Mouse (Mus musculus) lung, adult 2 months (tissue): ENCODE measurements around the gene Rcan2. TPM values are rescaled to one million over a fixed set of nuclear protein-coding genes. Genes with fewer than 3 reads are reported as not detected.

Experiments used
- DNase-seq: peaks from one replicate; pipeline ENCODE4 v3.0.0; 2022
- H3K4me1 ChIP-seq: fragments of 200-500 bp; 2 replicates; pipeline ENCODE4 v1.6.1; 2011; ENCODE audit warnings: low read length; ENCODE audit not compliant: control insufficient read depth, insufficient read depth
- H3K4me3 ChIP-seq: fragments of 200-500 bp; replicated peaks from 2 replicates; pipeline ENCODE3; 2011; ENCODE audit warnings: low read depth, mild to moderate bottlenecking, control low read depth, low read length; ENCODE audit errors: extremely low read depth
- CTCF ChIP-seq: fragments of 200-500 bp; IDR thresholded peaks from 2 replicates; pipeline ENCODE4 v1.5.1; 2011; ENCODE audit warnings: mild to moderate bottlenecking, low read length, control low read depth; ENCODE audit not compliant: insufficient read depth
- POLR2A ChIP-seq: fragments of 200-500 bp; IDR thresholded peaks from 2 replicates; pipeline ENCODE4 v1.6.1; 2011; ENCODE audit warnings: low read depth, mild to moderate bottlenecking, control low read depth, low read length, borderline replicate concordance; ENCODE audit errors: extremely low read depth
- WGBS: fragments of 180-500 bp; shearing (Covaris S2); methylation state at CpG from one replicate; pipeline ENCODE4 v1.1.7; 2018; 5-methylcytosine and 5-hydroxymethylcytosine counted together
- polyA plus RNA-seq: library from polyadenylated mRNA; depleted of rRNA; stranded (reverse); fragments of >200 nt; gene quantifications from 2 replicates; pipeline ENCODE4 v1.2.3, GENCODE M21; 2012

Rcan2 gene
- polyA plus RNA-seq, 1 experiment, result 19.4 TPM

GRCm38 (mm10) chr17:43801595-43802373 is 633 bp downstream of the Rcan2 start:
- Histone ChIP-seq H3K4me3 (peak overlapping the region; percentile 65), H3K4me1 (peaks cover 6% of the 10 kb centered on the region; the same call in 1 of the 2 replicates)
- under 1% methylated on average over 54 of the region's 55 CpGs for WGBS
- DNase-seq, result peak; percentile 49
- TF ChIP-seq POLR2A (no peak), CTCF (no peak)

GRCm38 (mm10) chr17:43802414-43802813 is 1.3 kb downstream of the Rcan2 start:
- WGBS, result 46% methylated on average over 11 of the region's 11 CpGs
- Histone ChIP-seq H3K4me3 (no peak overlapping the region), H3K4me1 (peaks cover 6% of the 10 kb centered on the region; the same call in 1 of the 2 replicates)
- no peak for DNase-seq
- no peak for TF ChIP-seq CTCF
- TF ChIP-seq POLR2A, result no peak

GRCm38 (mm10) chr17:43803111-43803510 is 2.0 kb downstream of the Rcan2 start:
- peaks cover 6% of the 10 kb centered on the region; the same call in 1 of the 2 replicates for H3K4me1 ChIP-seq
- TF ChIP-seq CTCF, result no peak
- no peak for TF ChIP-seq POLR2A
- H3K4me3 ChIP-seq, result no peak overlapping the region
- 81% methylated on average over 2 of the region's 2 CpGs for WGBS
- DNase-seq, result no peak

- TF ChIP-seq CTCF (no peak), POLR2A (no peak)
- H3K4me3 ChIP-seq, result no peak overlapping the region
- 61% methylated on average over 6 of the region's 6 CpGs for whole genome bisulfite sequencing
- peaks cover 6% of the 10 kb centered on the region; the same call in 1 of the 2 replicates for H3K4me1 ChIP-seq
- no peak for DNase-seq
Measured at GRCm38 (mm10) chr17:43803764-43804163, 2.6 kb downstream of the Rcan2 start.

GRCm38 (mm10) chr17:43806841-43807240 is 5.7 kb downstream of the Rcan2 start:
- no peak for DNase-seq
- no peak overlapping the region for H3K4me3 ChIP-seq
- 65% methylated on average over 4 of the region's 4 CpGs for WGBS
- TF ChIP-seq POLR2A, result no peak
- TF ChIP-seq CTCF, result no peak
- H3K4me1 ChIP-seq, result peaks cover 6% of the 10 kb centered on the region; the same call in 1 of the 2 replicates

GRCm38 (mm10) chr17:43811453-43811852 is 10.3 kb downstream of the Rcan2 start:
- 33% methylated on average over 4 of the region's 4 CpGs for WGBS
- H3K4me3 ChIP-seq, result no peak overlapping the region
- no peaks in the 10 kb centered on the region for H3K4me1 ChIP-seq
- no peak for DNase-seq
- TF ChIP-seq POLR2A, result no peak
- TF ChIP-seq CTCF, result no peak

- H3K4me1 ChIP-seq, result no peaks in the 10 kb centered on the region
- no peak overlapping the region for H3K4me3 ChIP-seq
- WGBS, result 83% methylated on average over 4 of the region's 4 CpGs
- TF ChIP-seq CTCF (no peak), POLR2A (no peak)
- no peak for DNase-seq
Measured at GRCm38 (mm10) chr17:43815376-43815775, 14.2 kb downstream of the Rcan2 start.

GRCm38 (mm10) chr17:43816480-43816879 is 15.3 kb downstream of the Rcan2 start:
- H3K4me1 ChIP-seq, result no peaks in the 10 kb centered on the region
- no peak for TF ChIP-seq CTCF
- TF ChIP-seq POLR2A, result no peak
- WGBS, result 74% methylated on average over 1 of the region's 1 CpGs
- no peak overlapping the region for H3K4me3 ChIP-seq
- DNase-seq, result no peak

- no peak overlapping the region for H3K4me3 ChIP-seq
- DNase-seq, result no peak
- WGBS, result 86% methylated on average over 10 of the region's 10 CpGs
- no peak for TF ChIP-seq CTCF
- no peak for TF ChIP-seq POLR2A
- H3K4me1 ChIP-seq, result no peaks in the 10 kb centered on the region
Measured at GRCm38 (mm10) chr17:43817171-43817570, 16.0 kb downstream of the Rcan2 start.

- no peak for TF ChIP-seq POLR2A
- no peak for TF ChIP-seq CTCF
- no peak overlapping the region for H3K4me3 ChIP-seq
- WGBS, result 77% methylated on average over 6 of the region's 6 CpGs
- DNase-seq, result no peak
- H3K4me1 ChIP-seq, result no peaks in the 10 kb centered on the region
Measured at GRCm38 (mm10) chr17:43818390-43818789, 17.2 kb downstream of the Rcan2 start.
